Mouse (Mus musculus) MEL (cell line): ENCODE data around the gene C130060K24Rik. TPM values are rescaled to one million over a fixed set of nuclear protein-coding genes. Genes with fewer than 3 reads are reported as not detected.

Experiments
- DNase-seq: peaks from one replicate; pipeline ENCODE4 v3.0.0; 2011; ENCODE audit warnings: low read depth, low spot score
- H3K27ac ChIP-seq: 2 replicates; pipeline ENCODE4 v1.5.1; 2012; ENCODE audit warnings: low read depth, mild to moderate bottlenecking, control low read depth, low read length, moderate library complexity; ENCODE audit not compliant: control insufficient read depth
- H3K27me3 ChIP-seq, 2 experiments: fragments of 150-350 bp in 1 of 2; sonication (generic) in 1 of 2; 2 replicates each; pipeline ENCODE4 v1.6.1; 2012; ENCODE audit warnings: low read length in 2 of 2, mild to moderate bottlenecking in 2 of 2, improper control_type of control experiment in 1 of 2, moderate library complexity in 1 of 2; ENCODE audit not compliant: insufficient read depth in 2 of 2, control insufficient read depth in 1 of 2
- H3K36me3 ChIP-seq, 2 experiments: 2 replicates each; pipeline ENCODE4 v1.6.1; 2012 to 2014; ENCODE audit warnings: low read length in 2 of 2, improper control_type of control experiment in 1 of 2, inconsistent platforms in 1 of 2, mild to moderate bottlenecking in 1 of 2; ENCODE audit not compliant: insufficient read depth in 2 of 2, control insufficient read depth in 1 of 2
- H3K4me1 ChIP-seq, 2 experiments: fragments of 150-350 bp in 1 of 2; sonication (generic) in 1 of 2; 2 replicates each; pipeline ENCODE4 v1.6.1; 2012; ENCODE audit warnings: low read length in 2 of 2, improper control_type of control experiment in 1 of 2, mild to moderate bottlenecking in 1 of 2; ENCODE audit not compliant: insufficient read depth in 2 of 2, control insufficient read depth in 1 of 2
- H3K4me3 ChIP-seq, 2 experiments: fragments of 150-350 bp in 1 of 2; sonication (generic) in 1 of 2; 2 replicates each; pipeline ENCODE4 v1.5.1; 2012; ENCODE audit warnings: low read depth in 2 of 2, low read length in 2 of 2, mild to moderate bottlenecking in 2 of 2, moderate library complexity in 2 of 2, control low read depth in 1 of 2, improper control_type of control experiment in 1 of 2; ENCODE audit not compliant: control insufficient read depth in 1 of 2, insufficient read depth in 1 of 2
- H3K79me2 ChIP-seq: 2 replicates; pipeline ENCODE4 v1.6.1; 2012; ENCODE audit warnings: mild to moderate bottlenecking, low read length, moderate library complexity; ENCODE audit not compliant: control insufficient read depth, poor library complexity, insufficient read depth
- H3K9ac ChIP-seq: 2 replicates; pipeline ENCODE4 v1.6.1; 2012; ENCODE audit warnings: low read depth, mild to moderate bottlenecking, control low read depth, low read length, moderate library complexity; ENCODE audit not compliant: control insufficient read depth, poor library complexity, severe bottlenecking
- H3K9me3 ChIP-seq: fragments of 150-350 bp; sonication (generic); replicated peaks from 2 replicates; pipeline ENCODE4 v1.6.1; 2012; ENCODE audit warnings: mild to moderate bottlenecking, low read length, improper control_type of control experiment, moderate library complexity; ENCODE audit not compliant: insufficient read depth
- CHD1 ChIP-seq: IDR thresholded peaks from 2 replicates; pipeline ENCODE4 v1.6.1; 2012; ENCODE audit warnings: low read depth, mild to moderate bottlenecking, inconsistent platforms, low read length, improper control_type of control experiment
- CTCF ChIP-seq, 3 experiments: IDR thresholded peaks in 2 of 3; conservative IDR thresholded peaks in 1 of 3; 2 replicates each; pipeline ENCODE4 v1.5.1; 2011 to 2012; ENCODE audit warnings: low read length in 3 of 3, low read depth in 2 of 3, mild to moderate bottlenecking in 2 of 3, improper control_type of control experiment in 1 of 3, inconsistent platforms in 1 of 3, mixed read lengths in 1 of 3, moderate library complexity in 1 of 3; ENCODE audit not compliant: control insufficient read depth in 1 of 3, insufficient read depth in 1 of 3, poor library complexity in 1 of 3, severe bottlenecking in 1 of 3
- ELF1 ChIP-seq: IDR thresholded peaks from 2 replicates; pipeline ENCODE4 v1.6.1; 2014; ENCODE audit warnings: low read depth, mild to moderate bottlenecking, inconsistent platforms, low read length, improper control_type of control experiment, moderate library complexity
- ETS1 ChIP-seq: IDR thresholded peaks from 2 replicates; pipeline ENCODE4 v1.6.1; 2012; ENCODE audit warnings: low read depth, mild to moderate bottlenecking, inconsistent platforms, low read length, improper control_type of control experiment, moderate library complexity
- KAT2A ChIP-seq: conservative IDR thresholded peaks from 2 replicates; pipeline ENCODE4 v1.6.1; 2012; ENCODE audit warnings: low read depth, low read length, improper control_type of control experiment, inconsistent platforms
- MAFK ChIP-seq: IDR thresholded peaks from 2 replicates; pipeline ENCODE4 v1.6.1; 2011; ENCODE audit warnings: low read depth, mild to moderate bottlenecking, low read length, improper control_type of control experiment, borderline replicate concordance
- MAX ChIP-seq: IDR thresholded peaks from 2 replicates; pipeline ENCODE4 v1.6.1; 2011; ENCODE audit warnings: low read length, improper control_type of control experiment
- POLR2A ChIP-seq, 2 experiments: IDR thresholded peaks; 2 replicates each; pipeline ENCODE4 v1.6.1; 2011 to 2012; ENCODE audit warnings: low read length in 2 of 2, mild to moderate bottlenecking in 2 of 2, control low read depth in 1 of 2, improper control_type of control experiment in 1 of 2, low read depth in 1 of 2, moderate library complexity in 1 of 2; ENCODE audit not compliant: control insufficient read depth in 1 of 2, insufficient read depth in 1 of 2, poor library complexity in 1 of 2
- RAD21 ChIP-seq: IDR thresholded peaks from 2 replicates; pipeline ENCODE4 v1.6.1; 2011; ENCODE audit warnings: mild to moderate bottlenecking, low read depth, low read length, improper control_type of control experiment
- SIN3A ChIP-seq: IDR thresholded peaks from 2 replicates; pipeline ENCODE4 v1.6.1; 2012; ENCODE audit warnings: low read length, improper control_type of control experiment, inconsistent platforms
- SMC3 ChIP-seq: IDR thresholded peaks from 2 replicates; pipeline ENCODE4 v1.6.1; 2011; ENCODE audit warnings: low read depth, low read length, improper control_type of control experiment
- TAL1 ChIP-seq: IDR thresholded peaks from 2 replicates; pipeline ENCODE4 v1.6.1; 2012; ENCODE audit warnings: mild to moderate bottlenecking, inconsistent platforms, low read length, moderate library complexity, mixed read lengths
- TCF12 ChIP-seq: IDR thresholded peaks from 2 replicates; pipeline ENCODE4 v1.6.1; 2014; ENCODE audit warnings: low read depth, mild to moderate bottlenecking, inconsistent platforms, low read length, improper control_type of control experiment, moderate library complexity
- USF2 ChIP-seq, 2 experiments: IDR thresholded peaks; 2 replicates each; pipeline ENCODE4 v1.6.1; 2011 to 2012; ENCODE audit warnings: improper control_type of control experiment in 2 of 2, low read length in 2 of 2, borderline replicate concordance in 1 of 2, inconsistent platforms in 1 of 2, low read depth in 1 of 2, mild to moderate bottlenecking in 1 of 2; ENCODE audit not compliant: insufficient read depth in 1 of 2
- ZC3H11A ChIP-seq: IDR thresholded peaks from 2 replicates; pipeline ENCODE4 v1.6.1; 2012; ENCODE audit warnings: low read depth, mild to moderate bottlenecking, inconsistent platforms, low read length, improper control_type of control experiment
- ZMIZ1 ChIP-seq: IDR thresholded peaks from 2 replicates; pipeline ENCODE4 v1.6.1; 2012; ENCODE audit warnings: low read depth, mild to moderate bottlenecking, inconsistent platforms, low read length, improper control_type of control experiment, moderate library complexity
- ZNF384 ChIP-seq: IDR thresholded peaks from 2 replicates; pipeline ENCODE4 v1.6.1; 2012; ENCODE audit warnings: low read depth, mild to moderate bottlenecking, inconsistent platforms, low read length, improper control_type of control experiment
- polyA plus RNA-seq, 2 experiments: library from polyadenylated mRNA; stranded (reverse) in 1 of 2; unstranded in 1 of 2; fragments of >175 nt in 1 of 2; fragments of >200 nt in 1 of 2; gene quantifications; 2 replicates each; pipeline versions ENCODE4 v1.2.1 to v1.2.4; 2012; ENCODE audit warnings: low replicate concordance in 2 of 2, low read depth in 1 of 2; ENCODE audit not compliant: insufficient read length in 2 of 2, insufficient read depth in 1 of 2, missing spikeins in 1 of 2
- total RNA-seq: library from RNA; depleted of rRNA; stranded (reverse); fragments of 300-350 nt; gene quantifications from 2 replicates; pipeline ENCODE4 v1.2.3, GENCODE M21; 2012

The C130060K24Rik gene
- total and polyA plus RNA-seq, 3 experiments: not detected

GRCm38 (mm10) chr6:65453465-65453864 is 72.6 kb downstream of the C130060K24Rik start:
- peaks cover 0 to 2% of the 10 kb centered on the region in 2 experiments; a peak in 1 of 4 replicates for H3K27me3 ChIP-seq
- H3K9ac ChIP-seq: no peak overlapping the region
- no peak overlapping the region for H3K4me3 ChIP-seq
- peak; percentile 50 for DNase-seq
- no peaks in the 10 kb centered on the region for H3K4me1 ChIP-seq
- H3K9me3 ChIP-seq: no peaks in the 10 kb centered on the region
- no peak overlapping the region for H3K27ac ChIP-seq
- TF ChIP-seq ZC3H11A: peak; percentile 56
- TF ChIP-seq RAD21: peak; percentile 72
- TF ChIP-seq SMC3: peak; percentile 63
- peak in 2 of 3 experiments; percentile 12 to 67; a peak in 3 of 6 replicates for TF ChIP-seq CTCF (IDR thresholded peaks at IDR 0.05 in 2 of 3, conservative IDR thresholded peaks at IDR 0.05 in 1 of 3; ENCODE audit: control insufficient read depth in 1 of 3, insufficient read depth in 1 of 3, low read depth in 2 of 3, low read length in 3 of 3, poor library complexity in 1 of 3, severe bottlenecking in 1 of 3)
- TF ChIP-seq MAX: no peak
- TF ChIP-seq TAL1: no peak
- no peaks in the 10 kb centered on the region for H3K79me2 ChIP-seq
- H3K36me3 ChIP-seq: no peaks in the 10 kb centered on the region

- no peaks in the 10 kb centered on the region for H3K9me3 ChIP-seq
- no peak for DNase-seq
- TF ChIP-seq POLR2A (IDR thresholded peaks at IDR 0.05; ENCODE audit: control insufficient read depth in 1 of 2, insufficient read depth in 1 of 2, low read depth in 1 of 2, low read length in 2 of 2, poor library complexity in 1 of 2): no peak
- TF ChIP-seq ETS1: no peak
- TF ChIP-seq MAFK: no peak
- no peak overlapping the region for H3K4me3 ChIP-seq
- no peaks in the 10 kb centered on the region for H3K4me1 ChIP-seq
- no peak overlapping the region for H3K9ac ChIP-seq
- no peaks in the 10 kb centered on the region for H3K36me3 ChIP-seq
- H3K79me2 ChIP-seq: no peaks in the 10 kb centered on the region
- no peak overlapping the region for H3K27ac ChIP-seq
- H3K27me3 ChIP-seq: no peaks in the 10 kb centered on the region
Measured at GRCm38 (mm10) chr6:65465294-65465693, 84.4 kb downstream of the C130060K24Rik start.

GRCm38 (mm10) chr6:65470320-65470719 is 89.4 kb downstream of the C130060K24Rik start:
- no peak overlapping the region for H3K9ac ChIP-seq
- H3K79me2 ChIP-seq: no peaks in the 10 kb centered on the region
- no peaks in the 10 kb centered on the region for H3K27me3 ChIP-seq
- no peak overlapping the region for H3K27ac ChIP-seq
- no peak for DNase-seq
- H3K4me1 ChIP-seq: no peaks in the 10 kb centered on the region
- no peak overlapping the region for H3K4me3 ChIP-seq
- no peaks in the 10 kb centered on the region for H3K9me3 ChIP-seq
- H3K36me3 ChIP-seq: no peaks in the 10 kb centered on the region
- TF ChIP-seq CTCF (IDR thresholded peaks at IDR 0.05 in 2 of 3, conservative IDR thresholded peaks at IDR 0.05 in 1 of 3; ENCODE audit: control insufficient read depth in 1 of 3, insufficient read depth in 1 of 3, low read depth in 2 of 3, low read length in 3 of 3, poor library complexity in 1 of 3, severe bottlenecking in 1 of 3) (no peak), TCF12 (no peak), CHD1 (no peak), ZNF384 (no peak), KAT2A (no peak), SIN3A (no peak), ZMIZ1 (no peak), ELF1 (no peak), USF2 (IDR thresholded peaks at IDR 0.05; ENCODE audit: borderline replicate concordance in 1 of 2, insufficient read depth in 1 of 2, low read depth in 1 of 2, low read length in 2 of 2) (no peak)
- TF ChIP-seq, all 39 proteins: peak for 0
